In genomic region chr4:110020255-110020654, GRCm38 (mm10) we compare ENCODE assay signal across 8 mouse cellular contexts. TPM values are rescaled to one million over a fixed set of nuclear protein-coding genes. Genes with fewer than 3 reads are reported as not detected.
DNase-seq lines count a peak whose midpoint lies in the region; ATAC-seq and TF ChIP-seq lines count a peak whose summit lies in the region.

No protein-coding gene starts in this region.

- H3K9me3 ChIP-seq in forebrain, embryonic 10.5 days: no peaks in the 10 kb centered on the region
- H3K9me3 ChIP-seq in heart, postnatal 0 days (replicated peaks; ENCODE audit: control insufficient read depth, low read length): no peaks in the 10 kb centered on the region
- H3K9me3 ChIP-seq in liver, embryonic 13.5 days (replicated peaks): no peaks in the 10 kb centered on the region
- no peaks in the 10 kb centered on the region for H3K9me3 ChIP-seq in neural tube, embryonic 14.5 days (ENCODE audit: control insufficient read depth, low read length)

- ATAC-seq in CD4-positive, CD25-positive, alpha-beta regulatory T cell, adult 4 months: peak; percentile 77
- peak; percentile 39; the same call in 1 of the 2 replicates for ATAC-seq in heart, postnatal 0 days (ENCODE audit: insufficient read depth, low read depth)
- ATAC-seq in liver, embryonic 13.5 days (ENCODE audit: low read depth): no peak
- ATAC-seq in neural tube, embryonic 14.5 days (ENCODE audit: low read depth): peak; percentile 63; the same call in 1 of the 2 replicates

- TF ChIP-seq CTCF in brain, embryonic 14.5 days (IDR thresholded peaks at IDR 0.05; ENCODE audit: borderline replicate concordance, extremely low read depth, insufficient read depth, insufficient read length): peak; percentile 96
- peak; percentile 73 for TF ChIP-seq CTCF in heart, postnatal 0 days (IDR thresholded peaks at IDR 0.05; ENCODE audit: low read depth)

- no peak for TF ChIP-seq POLR2A in brain, embryonic 14.5 days (IDR thresholded peaks at IDR 0.05; ENCODE audit: borderline replicate concordance, extremely low read depth, insufficient read depth, insufficient read length, poor library complexity, severe bottlenecking)

- peak; percentile 88 for DNase-seq in brain, embryonic 14.5 days (ENCODE audit: low read depth)
- peak; percentile 84 for DNase-seq in forebrain, embryonic 10.5 days (ENCODE audit: extremely low spot score, low spot score)
- DNase-seq in heart, postnatal 0 days (ENCODE audit: low spot score): peak; percentile 28
- DNase-seq in kidney, postnatal 36 days: peak; percentile 62 to 89
- DNase-seq in liver, embryonic 13.5 days: peak; percentile 34
- peak; percentile 32 to 37 for DNase-seq in thymus, adult 18-20 months

- H3K4me2 ChIP-seq in heart, postnatal 0 days (ENCODE audit: low read depth, low read length): 0 out of 2 replicates have a peak overlapping the region, but pooled peaks have one; percentile 32
- H3K4me2 ChIP-seq in liver, embryonic 13.5 days: no peak overlapping the region
- H3K4me2 ChIP-seq in neural tube, embryonic 14.5 days (ENCODE audit: low read depth, low read length): peak overlapping the region; percentile 30

- 10% methylated on average over 12 of the region's 12 CpGs for WGBS in forebrain, embryonic 10.5 days
- 15% methylated on average over 12 of the region's 12 CpGs for WGBS in heart, postnatal 0 days
- 12% methylated on average over 12 of the region's 12 CpGs for WGBS in liver, embryonic 13.5 days (ENCODE audit: insufficient replicate concordance)
- 13% methylated on average over 12 of the region's 12 CpGs for WGBS in neural tube, embryonic 14.5 days

- H3K4me1 ChIP-seq in forebrain, embryonic 10.5 days: peaks cover 43% of the 10 kb centered on the region
- H3K4me1 ChIP-seq in heart, postnatal 0 days (ENCODE audit: control insufficient read depth, insufficient read depth): no peaks in the 10 kb centered on the region
- no peaks in the 10 kb centered on the region for H3K4me1 ChIP-seq in liver, embryonic 13.5 days (replicated peaks)
- H3K4me1 ChIP-seq in neural tube, embryonic 14.5 days (ENCODE audit: control insufficient read depth, insufficient read depth, low read length): 0 out of 2 replicates have a peak, but pooled peaks cover 5% of the 10 kb centered on the region

- H3K4me3 ChIP-seq in forebrain, embryonic 10.5 days: peak overlapping the region; percentile 15; the same call in 1 of the 2 replicates
- H3K4me3 ChIP-seq in heart, postnatal 0 days (ENCODE audit: low read depth, low read length): no peak overlapping the region
- H3K4me3 ChIP-seq in liver, embryonic 13.5 days (replicated peaks): no peak overlapping the region
- H3K4me3 ChIP-seq in neural tube, embryonic 14.5 days (ENCODE audit: low read depth, low read length): no peak overlapping the region

- no peak for TF ChIP-seq EP300 in heart, postnatal 0 days (IDR thresholded peaks at IDR 0.05; ENCODE audit: low read depth)

- peaks cover 77% of the 10 kb centered on the region for H3K27me3 ChIP-seq in forebrain, embryonic 10.5 days (ENCODE audit: poor library complexity, severe bottlenecking)
- H3K27me3 ChIP-seq in heart, postnatal 0 days (ENCODE audit: control insufficient read depth, insufficient read depth, low read length): peaks cover 16% of the 10 kb centered on the region
- peaks cover 12% of the 10 kb centered on the region for H3K27me3 ChIP-seq in liver, embryonic 13.5 days
- H3K27me3 ChIP-seq in neural tube, embryonic 14.5 days (ENCODE audit: control insufficient read depth, insufficient read depth, low read length): no peaks in the 10 kb centered on the region; the same call in 1 of the 2 replicates

- peak overlapping the region; percentile 12 for H3K27ac ChIP-seq in forebrain, embryonic 10.5 days
- H3K27ac ChIP-seq in heart, postnatal 0 days (ENCODE audit: low read depth): no peak overlapping the region
- no peak overlapping the region for H3K27ac ChIP-seq in liver, embryonic 13.5 days
- no peak overlapping the region for H3K27ac ChIP-seq in neural tube, embryonic 14.5 days (ENCODE audit: low read depth, low read length)

- no peaks in the 10 kb centered on the region for H3K36me3 ChIP-seq in forebrain, embryonic 10.5 days (replicated peaks)
- no peaks in the 10 kb centered on the region for H3K36me3 ChIP-seq in heart, postnatal 0 days (replicated peaks; ENCODE audit: control insufficient read depth, insufficient read depth, low read length)
- no peaks in the 10 kb centered on the region for H3K36me3 ChIP-seq in liver, embryonic 13.5 days
- no peaks in the 10 kb centered on the region for H3K36me3 ChIP-seq in neural tube, embryonic 14.5 days (ENCODE audit: control insufficient read depth, insufficient read depth, low read length)

- H3K9ac ChIP-seq in heart, postnatal 0 days (replicated peaks; ENCODE audit: low read depth, low read length): no peak overlapping the region
- H3K9ac ChIP-seq in liver, embryonic 13.5 days: no peak overlapping the region
- H3K9ac ChIP-seq in neural tube, embryonic 14.5 days (replicated peaks; ENCODE audit: low read depth, low read length): no peak overlapping the region

RNA-seq across cellular contexts. Expression of gene Dmrta2, which starts 42.4 kb away (rescaled TPM):
- polyA plus RNA-seq in CD4-positive, CD25-positive, alpha-beta regulatory T cell, adult 4 months (2017; shearing (Covaris generic)): not detected
- 8.2 and 22.2 TPM in 2 replicates for polyA plus RNA-seq in brain, embryonic 14.5 days (2012; rRNA removed)
- 5.6 and 7.0 TPM in 2 replicates for polyA plus RNA-seq in forebrain, embryonic 10.5 days (2016; fragmentation: Nextera tagmentation; extraction: Ambion mirVana)
- 0.81 TPM in 1 of 2 replicates, not detected in the other for total RNA-seq in heart, postnatal 0 days (2014; rRNA removed; ENCODE audit: low replicate concordance)
- 0.04 TPM in 1 of 2 replicates, not detected in the other for polyA plus RNA-seq in heart, postnatal 0 days (2015; fragmentation: Nextera tagmentation; extraction: Ambion mirVana)
- not detected in 2 replicates for polyA plus RNA-seq in liver, embryonic 13.5 days (2015; fragmentation: Nextera tagmentation; extraction: Ambion mirVana)
- 0.09 TPM in 1 of 2 replicates, not detected in the other for polyA plus RNA-seq in neural tube, embryonic 14.5 days (2014; fragmentation: Nextera tagmentation; extraction: Ambion mirVana)

Comparison
In these comparisons a context has a peak if more than half of its experiments do, and no peak if none do; other contexts are left out.
1. DNase-seq: peak in every context shown above with its lines; median percentile 88 in brain, embryonic 14.5 days; 84 in forebrain, embryonic 10.5 days; 76 in kidney, postnatal 36 days; 34 in thymus, adult 18-20 months; 34 in liver, embryonic 13.5 days; 28 in heart, postnatal 0 days.